Comparison of ENCODE assay signal across 9 mouse cellular contexts in genomic region chr19:55122351-55122980, GRCm38 (mm10). TPM values are rescaled to one million over a fixed set of nuclear protein-coding genes. Genes with fewer than 3 reads are reported as not detected.
DNase-seq lines count a peak whose midpoint lies in the region; ATAC-seq lines count a peak whose summit lies in the region.
"Had no signal": no experiment of that assay in that cellular context is flagged by ENCODE, and none has a peak within 500 bp of the region (broad histone marks: within the 10 kb centered on the region; RNA-seq: fewer than 3 reads in every experiment).

No protein-coding gene starts in this region.

- no peaks in the 10 kb centered on the region for H3K27me3 ChIP-seq in hindbrain, embryonic 12.5 days
- H3K27me3 ChIP-seq: limb, embryonic 12.5 days had no signal

- peak; percentile 53 for DNase-seq in adrenal gland, postnatal 14 days
- no peak for DNase-seq in adrenal gland, postnatal 25 days
- peak; percentile 62 for DNase-seq in R1 (ENCODE audit: low read depth, low spot score)
- DNase-seq in lung, postnatal 14 days = peak; percentile 36
- DNase-seq in Muller cell, postnatal 12 days (ENCODE audit: inconsistent ontology term) = no peak
- no peak for DNase-seq in retina, embryonic 14.5 days (ENCODE audit: low spot score)
- no peak for DNase-seq in ovary, postnatal 36 days (ENCODE audit: low spot score)

- no peaks in the 10 kb centered on the region for H3K36me3 ChIP-seq in hindbrain, embryonic 12.5 days
- H3K36me3 ChIP-seq: limb, embryonic 12.5 days had no signal

- ATAC-seq in hindbrain, embryonic 12.5 days (ENCODE audit: low FRiP score) = peak; percentile 79

- H3K9me3 ChIP-seq in hindbrain, embryonic 12.5 days (replicated peaks) = no peaks in the 10 kb centered on the region
- H3K9me3 ChIP-seq: limb, embryonic 12.5 days had no signal

- no peak overlapping the region for H3K9ac ChIP-seq in hindbrain, embryonic 12.5 days
- H3K9ac ChIP-seq: limb, embryonic 12.5 days had no signal

- H3K4me3 ChIP-seq in hindbrain, embryonic 12.5 days = no peak overlapping the region
- H3K4me3 ChIP-seq: limb, embryonic 12.5 days had no signal

- H3K4me2 ChIP-seq in hindbrain, embryonic 12.5 days (replicated peaks) = no peak overlapping the region
- H3K4me2 ChIP-seq: limb, embryonic 12.5 days had no signal

- H3K4me1 ChIP-seq in hindbrain, embryonic 12.5 days = peaks cover 30% of the 10 kb centered on the region

- 50% methylated on average over 4 of the region's 4 CpGs for WGBS in hindbrain, embryonic 12.5 days

- peak overlapping the region; percentile 86 for H3K27ac ChIP-seq in hindbrain, embryonic 12.5 days
- H3K27ac ChIP-seq: limb, embryonic 12.5 days had no signal

RNA-seq across cellular contexts. Expression of gene Gpam, which starts 4.6 kb away (rescaled TPM):
- total RNA-seq in adrenal gland, postnatal 14 days (2021) = 232 and 288 TPM in 2 replicates
- total RNA-seq in adrenal gland, postnatal 25 days (2021) = 573 and 601 TPM in 2 replicates
- 25.3 and 27.5 TPM in 2 replicates for polyA plus RNA-seq in hindbrain, embryonic 12.5 days (2016; fragmentation: Nextera tagmentation; extraction: Ambion mirVana)

RNA-seq across cellular contexts. Expression of gene Tectb, which starts 58.1 kb away (rescaled TPM):
- 0.78 and 0.79 TPM in 2 replicates for total RNA-seq in adrenal gland, postnatal 14 days (2021)
- 0.67 and 1.2 TPM in 2 replicates for total RNA-seq in adrenal gland, postnatal 25 days (2021)
- 0.22 and 0.57 TPM in 2 replicates for polyA plus RNA-seq in hindbrain, embryonic 12.5 days (2016; fragmentation: Nextera tagmentation; extraction: Ambion mirVana)
- polyA plus RNA-seq: limb, embryonic 12.5 days had no signal

Comparison
In these comparisons a context has a peak if more than half of its experiments do, and no peak if none do; other contexts are left out.
1. DNase-seq: peak in adrenal gland, postnatal 14 days (single experiment), R1 (single experiment) and lung, postnatal 14 days (single experiment); none in adrenal gland, postnatal 25 days (single experiment), Muller cell, postnatal 12 days (single experiment), retina, embryonic 14.5 days (single experiment) and ovary, postnatal 36 days (single experiment).